Mouse (Mus musculus): ENCODE measurements at regions not wholly inside any gene's neighbourhood (a gene's known extent, or its start where the extent isn't known, plus 50 kb on each side); places are given as distances from the start of the nearest gene placed in this dataset.

DNA sequence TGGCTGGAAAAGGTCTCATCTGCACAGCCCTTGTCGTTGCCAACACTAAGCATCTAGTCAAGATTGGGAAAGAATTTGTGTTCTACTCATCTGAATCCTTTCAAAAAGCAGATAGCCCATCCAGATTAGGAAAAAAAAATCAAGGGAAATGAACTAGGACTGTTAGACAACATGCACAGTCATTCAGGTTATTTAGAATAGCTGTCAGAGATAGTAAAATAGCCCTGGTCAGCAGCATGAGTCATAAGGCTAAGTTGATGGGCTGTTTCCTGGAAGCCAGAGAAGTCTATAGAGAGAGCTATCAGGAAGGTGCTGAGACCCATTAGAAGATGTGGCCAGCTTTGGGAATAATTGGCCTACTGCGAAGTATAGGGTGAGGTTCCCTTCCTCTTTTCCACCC, 1447.4 kb downstream of the Slc22a22 start:
- TF ChIP-seq POLR2A (IDR thresholded peaks at IDR 0.05; ENCODE audit: borderline replicate concordance, insufficient read depth, low read length) (no peak), CTCF (IDR thresholded peaks at IDR 0.05; ENCODE audit: borderline replicate concordance, insufficient read depth, low read depth, low read length) (no peak)
